Mouse (Mus musculus) liver, postnatal 0 days (tissue): ENCODE results near the gene Lclat1. TPM values are rescaled to one million over a fixed set of nuclear protein-coding genes. Genes with fewer than 3 reads are reported as not detected.

Experiments used
- ATAC-seq: fragments of 200-750 bp; cut with Nextera tagmentation; 2 replicates; pipeline ENCODE4 v1.8.0; 2017; ENCODE audit warnings: mild to moderate bottlenecking, moderate library complexity
- DNase-seq: peaks from one replicate; pipeline ENCODE4 v3.0.0-alpha.2; 2016
- H3K27ac ChIP-seq: fragments of 300-500 bp; sonication (generic); 2 replicates; pipeline ENCODE4 v1.5.1; 2014; ENCODE audit warnings: antibody characterized with exemption, moderate library complexity, mild to moderate bottlenecking, low read depth
- H3K27me3 ChIP-seq: fragments of 300-500 bp; sonication (generic); 2 replicates; pipeline ENCODE4 v1.6.1; 2014; ENCODE audit warnings: low read length, control low read depth, mixed read lengths; ENCODE audit not compliant: insufficient read depth
- H3K36me3 ChIP-seq: fragments of 300-500 bp; sonication (generic); replicated peaks from 2 replicates; pipeline ENCODE4 v1.6.1; 2014; ENCODE audit warnings: mild to moderate bottlenecking, control low read depth, low read length, moderate library complexity, mixed read lengths; ENCODE audit not compliant: insufficient read depth
- H3K4me1 ChIP-seq: fragments of 300-500 bp; sonication (generic); 2 replicates; pipeline ENCODE4 v1.6.1; 2014; ENCODE audit warnings: antibody characterized with exemption, mild to moderate bottlenecking, control low read depth; ENCODE audit not compliant: insufficient read depth
- H3K4me2 ChIP-seq: fragments of 300-500 bp; sonication (generic); 2 replicates; pipeline ENCODE4 v1.6.1; 2014; ENCODE audit warnings: low read depth, mild to moderate bottlenecking, low read length, moderate library complexity, mixed read lengths
- H3K4me3 ChIP-seq: fragments of 300-500 bp; sonication (generic); 2 replicates; pipeline ENCODE4 v1.5.1; 2014; ENCODE audit warnings: low read depth, low read length
- H3K9ac ChIP-seq: fragments of 300-500 bp; sonication (generic); replicated peaks from 2 replicates; pipeline ENCODE4 v1.6.1; 2014; ENCODE audit warnings: mild to moderate bottlenecking, moderate library complexity
- H3K9me3 ChIP-seq: fragments of 300-500 bp; sonication (generic); 2 replicates; pipeline ENCODE4 v1.6.1; 2016; ENCODE audit warnings: mild to moderate bottlenecking, control low read depth, low read length, mixed read lengths
- CTCF ChIP-seq: sonication (generic); IDR thresholded peaks from 2 replicates; pipeline ENCODE4 v1.5.1; 2016; ENCODE audit warnings: antibody characterized with exemption, low read depth
- EP300 ChIP-seq: IDR thresholded peaks from 2 replicates; pipeline ENCODE4 v1.6.1; 2016; ENCODE audit warnings: antibody characterized with exemption, low read depth, mild to moderate bottlenecking
- WGBS: fragments of 180-500 bp; shearing (Covaris S2); extraction: QIAGEN DNeasy Blood & Tissue Kit; methylation state at CpG from one replicate; pipeline ENCODE4 v1.1.7; 2014; ENCODE audit not compliant: insufficient replicate concordance; 5-methylcytosine and 5-hydroxymethylcytosine counted together
- polyA plus RNA-seq: library from polyadenylated mRNA; unstranded; fragments of >200 nt; fragmentation: Nextera tagmentation; extraction: Ambion mirVana; gene quantifications from 2 replicates; pipeline ENCODE4 v1.2.1, GENCODE M21; 2015

The Lclat1 gene
- polyA plus RNA-seq, 1 experiment from 2014 or later: 2.5 TPM

DNA sequence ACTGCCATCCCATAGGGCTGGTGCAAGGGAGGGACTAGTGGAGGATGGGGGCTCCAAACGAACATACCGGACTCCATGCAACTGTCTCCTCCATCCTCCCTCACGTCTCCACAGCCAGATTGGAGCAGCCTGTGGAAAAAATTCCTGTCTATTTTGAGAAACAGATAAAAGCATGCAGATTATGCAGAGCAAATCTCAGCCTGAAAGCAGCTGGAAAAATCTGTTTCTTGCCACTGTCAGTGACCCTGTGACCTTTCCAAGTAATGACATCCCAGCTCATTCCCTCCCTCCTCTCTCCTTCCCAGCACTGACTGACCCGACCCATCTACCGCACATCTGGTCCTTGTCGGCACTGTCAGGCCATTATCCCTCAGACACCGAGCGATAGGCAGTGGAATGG lies 35.5 kb upstream of the Lclat1 start:
- H3K27ac ChIP-seq: no peak overlapping the region
- TF ChIP-seq EP300: 0 out of 2 replicates have a peak, but pooled peaks have one; percentile 21
- no peak for TF ChIP-seq CTCF
- no peak overlapping the region for H3K9ac ChIP-seq
- H3K36me3 ChIP-seq: no peaks in the 10 kb centered on the region
- DNase-seq: no peak
- no peaks in the 10 kb centered on the region for H3K9me3 ChIP-seq
- H3K4me3 ChIP-seq: no peak overlapping the region
- no peak overlapping the region for H3K4me2 ChIP-seq
- H3K27me3 ChIP-seq: 0 out of 2 replicates have a peak, but pooled peaks cover 3% of the 10 kb centered on the region
- WGBS: 78% methylated on average over 8 of the region's 8 CpGs
- H3K4me1 ChIP-seq: peaks cover 3% of the 10 kb centered on the region; the same call in 1 of the 2 replicates
- peak; percentile 31; the same call in 1 of the 2 replicates for ATAC-seq

- Histone ChIP-seq H3K9me3 (no peaks in the 10 kb centered on the region), H3K36me3 (no peaks in the 10 kb centered on the region), H3K9ac (no peak overlapping the region), H3K4me1 (no peaks in the 10 kb centered on the region), H3K4me3 (no peak overlapping the region), H3K4me2 (no peak overlapping the region), H3K27me3 (0 out of 2 replicates have a peak, but pooled peaks cover 3% of the 10 kb centered on the region), H3K27ac (no peak overlapping the region)
- DNase-seq (no peak), ATAC-seq (no peak)
- WGBS: 68% methylated on average over 3 of the region's 3 CpGs
- TF ChIP-seq CTCF (no peak), EP300 (no peak)
These were observed 33.2 kb upstream of the Lclat1 start for GRCm38 (mm10) chr17:73074631-73075030.

DNA sequence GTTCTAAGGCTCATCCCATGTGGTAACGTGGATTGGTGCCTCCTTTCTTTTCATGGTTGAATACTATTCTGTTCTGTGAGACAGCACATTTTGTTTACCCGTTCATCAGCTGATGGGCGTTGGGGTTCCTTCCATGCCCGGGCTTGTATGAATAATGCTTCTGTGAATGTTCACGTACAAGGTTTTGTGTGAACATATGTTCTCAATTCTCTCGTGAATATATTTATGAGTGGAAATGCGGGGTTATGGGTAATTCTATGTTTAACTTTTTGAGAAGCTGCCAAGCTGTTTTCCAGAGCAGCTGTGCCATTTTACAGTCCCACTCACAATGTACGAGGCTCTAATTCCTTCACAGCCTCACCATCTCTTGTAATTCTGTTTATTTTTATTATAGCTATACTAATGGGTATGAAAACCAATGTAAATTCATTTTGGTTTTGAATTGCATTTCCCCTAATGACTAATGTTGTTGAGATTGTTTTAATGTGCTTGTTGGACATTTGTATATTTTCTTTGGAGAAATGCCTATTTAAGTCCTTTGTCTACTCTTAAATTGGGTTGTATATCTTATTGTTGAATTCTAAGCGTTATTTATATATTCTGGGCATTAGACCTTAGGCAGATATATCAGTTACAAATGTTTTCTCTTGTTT lies 32.4 kb upstream of the Lclat1 start:
- 77% methylated on average over 9 of the region's 9 CpGs for WGBS
- no peak overlapping the region for H3K4me2 ChIP-seq
- no peak for ATAC-seq
- DNase-seq: no peak
- no peak overlapping the region for H3K27ac ChIP-seq
- H3K4me3 ChIP-seq: no peak overlapping the region
- H3K9ac ChIP-seq: no peak overlapping the region
- H3K4me1 ChIP-seq: no peaks in the 10 kb centered on the region
- no peak for TF ChIP-seq EP300
- no peak for TF ChIP-seq CTCF
- H3K27me3 ChIP-seq: no peaks in the 10 kb centered on the region
- no peaks in the 10 kb centered on the region for H3K36me3 ChIP-seq
- H3K9me3 ChIP-seq: no peaks in the 10 kb centered on the region

DNA sequence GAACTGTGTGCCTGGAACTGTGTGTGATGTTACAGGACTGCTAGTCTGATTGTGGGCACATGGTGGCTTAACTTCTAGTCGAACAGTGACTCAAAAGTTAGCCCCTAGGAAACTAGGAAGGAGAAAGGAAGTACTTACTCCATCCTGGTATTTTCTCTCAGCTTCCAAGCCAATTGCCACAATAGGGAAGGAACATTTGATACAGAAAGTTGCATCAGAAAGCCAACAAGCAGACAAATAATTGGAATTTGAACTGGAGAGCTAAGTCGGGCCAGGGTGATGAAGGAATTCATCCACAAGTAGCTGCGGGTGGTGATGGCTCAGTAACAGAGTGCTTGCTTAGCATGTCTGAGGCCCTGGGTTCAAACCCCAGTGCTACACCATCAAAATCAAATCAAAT lies 30.1 kb upstream of the Lclat1 start:
- no peak for TF ChIP-seq EP300
- TF ChIP-seq CTCF: no peak
- 76% methylated on average over 3 of the region's 3 CpGs for WGBS
- no peaks in the 10 kb centered on the region for H3K36me3 ChIP-seq
- no peaks in the 10 kb centered on the region for H3K27me3 ChIP-seq
- no peaks in the 10 kb centered on the region for H3K4me1 ChIP-seq
- H3K27ac ChIP-seq: no peak overlapping the region
- no peaks in the 10 kb centered on the region for H3K9me3 ChIP-seq
- no peak overlapping the region for H3K9ac ChIP-seq
- H3K4me2 ChIP-seq: no peak overlapping the region
- ATAC-seq (no peak), DNase-seq (no peak)
- H3K4me3 ChIP-seq: no peak overlapping the region

GRCm38 (mm10) chr17:73081360-73082133 lies 26.2 kb upstream of the Lclat1 start:
- no peak overlapping the region for H3K4me3 ChIP-seq
- DNase-seq (no peak), ATAC-seq (no peak)
- H3K9ac ChIP-seq: no peak overlapping the region
- H3K36me3 ChIP-seq: no peaks in the 10 kb centered on the region
- no peak overlapping the region for H3K4me2 ChIP-seq
- no peaks in the 10 kb centered on the region for H3K27me3 ChIP-seq
- H3K27ac ChIP-seq: no peak overlapping the region
- no peak for TF ChIP-seq CTCF
- TF ChIP-seq EP300: no peak
- no peaks in the 10 kb centered on the region for H3K4me1 ChIP-seq
- no peaks in the 10 kb centered on the region for H3K9me3 ChIP-seq
- 29% methylated on average over 9 of the region's 9 CpGs for WGBS

DNA sequence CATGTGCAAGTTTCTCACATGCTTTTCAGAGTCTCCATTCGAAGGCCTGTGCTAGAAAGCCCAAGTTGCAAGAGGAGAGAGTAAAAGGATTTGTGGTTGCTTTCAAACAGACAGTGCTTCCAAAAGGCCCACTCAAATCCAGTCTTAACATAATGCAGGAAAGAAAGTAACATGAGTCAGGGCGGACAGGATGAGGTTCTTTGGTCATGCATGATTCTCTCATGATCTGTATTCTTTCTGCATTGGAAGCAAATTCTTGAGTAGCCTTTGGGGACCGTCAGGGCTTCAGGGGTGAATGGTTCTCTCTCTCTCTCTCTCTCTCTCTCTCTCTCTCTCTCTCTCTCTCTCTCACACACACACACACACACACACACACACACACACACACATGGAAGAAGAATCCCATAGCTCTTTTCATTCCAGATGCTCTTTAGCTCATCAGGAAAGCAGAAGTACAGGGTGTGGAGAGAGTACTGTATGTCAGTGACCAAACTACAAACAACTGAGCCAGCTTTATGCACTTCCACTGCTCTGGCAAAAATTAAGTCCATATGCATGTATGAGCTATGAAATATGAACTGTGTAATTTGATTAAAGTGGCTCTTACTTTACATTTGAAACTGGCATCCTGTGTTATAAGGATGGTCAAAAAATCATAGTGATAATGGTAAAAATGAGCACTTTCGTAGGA lies 25.1 kb upstream of the Lclat1 start:
- ATAC-seq (no peak), DNase-seq (no peak)
- H3K9me3 ChIP-seq: no peaks in the 10 kb centered on the region
- H3K27ac ChIP-seq: 0 out of 2 replicates have a peak overlapping the region, but pooled peaks have one; percentile 6
- H3K4me3 ChIP-seq: no peak overlapping the region
- H3K4me2 ChIP-seq: no peak overlapping the region
- H3K9ac ChIP-seq: no peak overlapping the region
- WGBS: 64% methylated on average over 4 of the region's 4 CpGs
- H3K27me3 ChIP-seq: no peaks in the 10 kb centered on the region
- H3K36me3 ChIP-seq: no peaks in the 10 kb centered on the region
- H3K4me1 ChIP-seq: no peaks in the 10 kb centered on the region
- TF ChIP-seq EP300 (no peak), CTCF (no peak)
